Mouse (Mus musculus) C2C12 (cell line): ENCODE measurements around the gene Taf9. TPM values are rescaled to one million over a fixed set of nuclear protein-coding genes. Genes with fewer than 3 reads are reported as not detected.

Experiments
- H3K27me3 ChIP-seq: one replicate; pipeline ENCODE4 v1.6.1; 2011; ENCODE audit not compliant: control insufficient read depth, insufficient read depth, insufficient read length
- H3K36me3 ChIP-seq: one replicate; pipeline ENCODE4 v1.6.1; 2011; ENCODE audit not compliant: control insufficient read depth, insufficient read depth
- H3K4me3 ChIP-seq: one replicate; pipeline ENCODE4 v1.5.1; 2011; ENCODE audit warnings: mild to moderate bottlenecking, control low read depth; ENCODE audit not compliant: poor library complexity, insufficient read depth, severe bottlenecking
- H3K79me2 ChIP-seq: one replicate; pipeline ENCODE4 v1.6.1; 2011; ENCODE audit not compliant: control insufficient read depth, insufficient read depth
- H3K79me3 ChIP-seq: one replicate; pipeline ENCODE4 v1.6.1; 2011; ENCODE audit warnings: low read depth, control low read depth
- H3ac ChIP-seq: one replicate; pipeline ENCODE3; 2011; ENCODE audit warnings: low read depth; ENCODE audit not compliant: control insufficient read depth, insufficient read length
- CEBPB ChIP-seq: IDR thresholded peaks from one replicate; pipeline ENCODE4 v1.6.1; 2011; ENCODE audit warnings: low read depth, mild to moderate bottlenecking, control low read depth, moderate library complexity
- CTCF ChIP-seq: IDR thresholded peaks from one replicate; pipeline ENCODE4 v1.5.1; 2011; ENCODE audit not compliant: control insufficient read depth, insufficient read depth, insufficient read length
- FOSL1 ChIP-seq: IDR thresholded peaks from one replicate; pipeline ENCODE4 v1.8.0; 2011; ENCODE audit warnings: mild to moderate bottlenecking, low read length; ENCODE audit not compliant: poor library complexity, insufficient read depth, severe bottlenecking
- MAX ChIP-seq: IDR thresholded peaks from one replicate; pipeline ENCODE4 v1.6.1; 2011; ENCODE audit warnings: mild to moderate bottlenecking, control low read depth
- MYOD1 ChIP-seq: IDR thresholded peaks from one replicate; pipeline ENCODE4 v1.6.1; 2011; ENCODE audit warnings: low read depth; ENCODE audit not compliant: control insufficient read depth, insufficient read length
- MYOG ChIP-seq: IDR thresholded peaks from one replicate; pipeline ENCODE4 v1.6.1; 2011; ENCODE audit not compliant: control insufficient read depth, insufficient read length; ENCODE audit errors: extremely low read depth
- USF1 ChIP-seq: IDR thresholded peaks from one replicate; pipeline ENCODE4 v1.6.1; 2011; ENCODE audit warnings: low read depth, mild to moderate bottlenecking, control low read depth, moderate library complexity
- polyA plus RNA-seq: library from polyadenylated mRNA; unstranded; fragments of >200 nt; fragmentation: generic; extraction: Trizol; gene quantifications from one replicate; pipeline ENCODE4 v1.2.1, GENCODE M21; 2012; ENCODE audit warnings: missing spikeins

Taf9 gene
- polyA plus RNA-seq, 1 experiment: 6.3 TPM

GRCm38 (mm10) chr13:100682837-100683236 lies 31.5 kb downstream of the Taf9 start:
- no peak for TF ChIP-seq MYOD1
- TF ChIP-seq CTCF: no peak
- TF ChIP-seq CEBPB: no peak
- TF ChIP-seq USF1: no peak
- TF ChIP-seq MAX: no peak
- no peak for TF ChIP-seq FOSL1
- TF ChIP-seq MYOG: no peak
- H3K36me3 ChIP-seq: no peaks in the 10 kb centered on the region
- H3K4me3 ChIP-seq: no peak overlapping the region
- H3K27me3 ChIP-seq: no peaks in the 10 kb centered on the region
- H3ac ChIP-seq: no peak overlapping the region
- H3K79me3 ChIP-seq: no peaks in the 10 kb centered on the region
- H3K79me2 ChIP-seq: no peaks in the 10 kb centered on the region

DNA sequence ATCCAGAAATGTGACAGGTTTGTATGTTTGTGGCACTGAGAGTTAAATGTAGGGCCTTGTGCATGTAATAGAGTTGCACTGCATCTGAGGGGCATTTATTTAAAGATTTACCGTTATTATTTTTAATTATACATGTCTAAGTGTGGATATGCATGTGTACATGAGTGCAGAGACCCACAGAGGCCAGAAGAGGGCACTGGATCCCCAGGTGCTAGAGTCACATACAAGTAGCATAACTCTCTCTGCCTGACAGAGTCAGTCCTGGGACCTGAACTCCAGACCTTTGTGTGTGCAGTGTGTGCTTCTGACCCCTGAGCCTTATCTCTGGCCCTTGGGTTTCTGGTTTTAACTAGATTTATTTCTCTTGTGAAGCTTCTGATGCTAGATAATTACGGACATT lies 33.0 kb downstream of the Taf9 start:
- no peak overlapping the region for H3K4me3 ChIP-seq
- no peak for TF ChIP-seq MAX
- no peak for TF ChIP-seq FOSL1
- no peak for TF ChIP-seq MYOD1
- TF ChIP-seq CEBPB: no peak
- no peak for TF ChIP-seq USF1
- TF ChIP-seq CTCF: no peak
- TF ChIP-seq MYOG: no peak
- H3K36me3 ChIP-seq: no peaks in the 10 kb centered on the region
- no peaks in the 10 kb centered on the region for H3K27me3 ChIP-seq
- H3ac ChIP-seq: no peak overlapping the region
- no peaks in the 10 kb centered on the region for H3K79me2 ChIP-seq
- no peaks in the 10 kb centered on the region for H3K79me3 ChIP-seq

- Histone ChIP-seq H3K79me2 (no peaks in the 10 kb centered on the region), H3ac (no peak overlapping the region), H3K79me3 (no peaks in the 10 kb centered on the region), H3K4me3 (no peak overlapping the region), H3K27me3 (no peaks in the 10 kb centered on the region), H3K36me3 (no peaks in the 10 kb centered on the region)
- no peak for TF ChIP-seq MYOG
- no peak for TF ChIP-seq FOSL1
- TF ChIP-seq USF1: no peak
- no peak for TF ChIP-seq CEBPB
- no peak for TF ChIP-seq MYOD1
- no peak for TF ChIP-seq MAX
- no peak for TF ChIP-seq CTCF
Observed at GRCm38 (mm10) chr13:100687513-100687912, 36.1 kb downstream of the Taf9 start.

DNA sequence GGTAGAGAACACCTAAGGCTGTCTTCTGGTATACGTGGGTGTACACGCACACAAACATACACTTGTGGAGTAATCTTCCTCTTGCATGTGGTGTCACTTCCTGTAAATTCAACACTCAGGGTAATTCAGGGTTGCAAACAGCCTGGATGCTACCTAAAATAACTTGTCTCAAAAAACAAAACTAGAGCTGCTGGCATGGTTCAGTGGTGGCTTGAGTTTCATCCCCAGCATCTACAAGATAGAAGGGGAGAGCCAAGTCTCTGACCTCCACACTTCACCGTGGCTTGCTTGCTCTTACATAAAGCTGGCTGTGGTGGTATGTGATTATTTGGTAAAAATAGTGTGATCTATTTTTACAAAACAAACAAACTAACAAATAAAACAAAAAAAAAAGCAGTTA lies 46.2 kb downstream of the Taf9 start:
- Histone ChIP-seq H3K79me2 (no peaks in the 10 kb centered on the region), H3K4me3 (no peak overlapping the region), H3K79me3 (no peaks in the 10 kb centered on the region), H3K27me3 (no peaks in the 10 kb centered on the region), H3K36me3 (peaks cover 28% of the 10 kb centered on the region), H3ac (no peak overlapping the region)
- TF ChIP-seq MYOG (no peak), CTCF (no peak), FOSL1 (no peak), USF1 (no peak), MYOD1 (no peak), CEBPB (no peak), MAX (no peak)

DNA sequence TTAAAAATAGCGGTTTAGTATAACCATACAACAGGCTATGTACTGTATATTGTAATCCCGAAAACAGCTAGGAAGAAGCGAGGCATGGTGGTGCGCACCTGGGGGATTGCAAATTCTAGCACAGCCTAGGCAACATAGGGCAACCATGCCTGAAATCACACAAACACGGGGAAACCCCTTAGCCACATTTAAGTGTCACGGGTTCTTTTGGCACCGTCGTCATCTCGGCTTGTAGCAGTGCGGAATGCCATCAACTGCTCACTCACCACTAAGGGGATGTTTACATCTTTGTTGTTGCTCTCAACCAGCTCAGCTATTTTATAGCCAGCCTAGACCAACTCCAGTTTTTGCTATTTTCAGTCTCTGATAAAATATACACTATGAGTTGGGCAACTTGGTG lies 47.5 kb downstream of the Taf9 start:
- H3K4me3 ChIP-seq: no peak overlapping the region
- H3K79me3 ChIP-seq: no peaks in the 10 kb centered on the region
- H3K36me3 ChIP-seq: peaks cover 41% of the 10 kb centered on the region
- no peaks in the 10 kb centered on the region for H3K79me2 ChIP-seq
- no peak overlapping the region for H3ac ChIP-seq
- H3K27me3 ChIP-seq: no peaks in the 10 kb centered on the region
- TF ChIP-seq MYOG (no peak), MAX (no peak), CTCF (no peak), CEBPB (no peak), FOSL1 (no peak), USF1 (no peak), MYOD1 (no peak)

GRCm38 (mm10) chr13:100703468-100703867 lies 52.1 kb downstream of the Taf9 start:
- Histone ChIP-seq H3ac (no peak overlapping the region), H3K79me2 (no peaks in the 10 kb centered on the region), H3K4me3 (no peak overlapping the region), H3K36me3 (peaks cover 72% of the 10 kb centered on the region), H3K27me3 (no peaks in the 10 kb centered on the region), H3K79me3 (no peaks in the 10 kb centered on the region)
- TF ChIP-seq USF1 (no peak), MYOD1 (no peak), FOSL1 (no peak), MAX (no peak), CTCF (no peak), MYOG (no peak), CEBPB (no peak)

Other genes with a start within 250 kb of the Taf9 start
- gene Naip1, start 198.7 kb upstream of the Taf9 start, polyA plus RNA-seq: 0.06 TPM
- 19.4 TPM for gene Gtf2h2, start 159.0 kb upstream of the Taf9 start, polyA plus RNA-seq
- gene Ocln, start 98.9 kb upstream of the Taf9 start, polyA plus RNA-seq: 0.42 TPM
- gene Marveld2, start 34.6 kb upstream of the Taf9 start, polyA plus RNA-seq: 0.05 TPM
- gene Ak6, start 600 bp upstream of the Taf9 start, polyA plus RNA-seq: 139 TPM
- gene Rad17, start 528 bp upstream of the Taf9 start, polyA plus RNA-seq: 6.2 TPM
- 0.01 TPM for gene Ccdc125, start 18.1 kb downstream of the Taf9 start, polyA plus RNA-seq
- gene Cdk7, start 79.4 kb downstream of the Taf9 start, polyA plus RNA-seq: 27.8 TPM
- 120 TPM for gene Mrps36, start 93.1 kb downstream of the Taf9 start, polyA plus RNA-seq
- 17.9 TPM for gene Cenph, start 124.3 kb downstream of the Taf9 start, polyA plus RNA-seq
- 115 TPM for gene Ccnb1, start 135.0 kb downstream of the Taf9 start, polyA plus RNA-seq
- 21.7 TPM for gene Slc30a5, start 181.8 kb downstream of the Taf9 start, polyA plus RNA-seq